Mouse (Mus musculus) lung, embryonic 15.5 days (tissue): ENCODE measurements around the gene Klhl30. TPM values are rescaled to one million over a fixed set of nuclear protein-coding genes. Genes with fewer than 3 reads are reported as not detected.

ENCODE experiments used
- ATAC-seq: fragments of 200-750 bp; cut with Nextera tagmentation; 2 replicates; pipeline ENCODE4 v1.8.0; 2017; ENCODE audit warnings: moderate number of reproducible peaks, borderline replicate concordance; ENCODE audit not compliant: low FRiP score, low TSS enrichment; ENCODE audit errors: extremely low read depth
- H3K27ac ChIP-seq: fragments of 300-500 bp; sonication (generic); 2 replicates; pipeline ENCODE4 v1.5.1; 2015; ENCODE audit warnings: moderate library complexity, mild to moderate bottlenecking, inconsistent platforms
- H3K27me3 ChIP-seq: fragments of 300-500 bp; sonication (generic); 2 replicates; pipeline ENCODE4 v1.6.1; 2015; ENCODE audit warnings: inconsistent platforms
- H3K36me3 ChIP-seq: fragments of 300-500 bp; sonication (generic); 2 replicates; pipeline ENCODE4 v1.6.1; 2015; ENCODE audit warnings: inconsistent platforms
- H3K4me1 ChIP-seq: fragments of 300-500 bp; sonication (generic); 2 replicates; pipeline ENCODE4 v1.6.1; 2015; ENCODE audit warnings: inconsistent platforms
- H3K4me2 ChIP-seq: fragments of 300-500 bp; sonication (generic); 2 replicates; pipeline ENCODE4 v1.6.1; 2015; ENCODE audit warnings: inconsistent platforms, mild to moderate bottlenecking, moderate library complexity
- H3K4me3 ChIP-seq: fragments of 300-500 bp; sonication (generic); 2 replicates; pipeline ENCODE4 v1.5.1; 2015; ENCODE audit warnings: mild to moderate bottlenecking, inconsistent platforms
- H3K9ac ChIP-seq: fragments of 300-500 bp; sonication (generic); 2 replicates; pipeline ENCODE4 v1.6.1; 2015; ENCODE audit warnings: inconsistent platforms
- H3K9me3 ChIP-seq: fragments of 300-500 bp; sonication (generic); 2 replicates; pipeline ENCODE4 v1.6.1; 2016; ENCODE audit warnings: inconsistent platforms
- WGBS: fragments of 180-500 bp; shearing (Covaris S2); methylation state at CpG from one replicate; pipeline ENCODE4 v1.1.7; 2015; 5-methylcytosine and 5-hydroxymethylcytosine counted together
- polyA plus RNA-seq: library from polyadenylated mRNA; unstranded; fragments of >200 nt; fragmentation: Nextera tagmentation; extraction: Ambion mirVana; gene quantifications from 2 replicates; pipeline ENCODE4 v1.2.1, GENCODE M21; 2015

The Klhl30 gene
- polyA plus RNA-seq, 1 experiment from 2014 or later = 2.3 TPM

DNA sequence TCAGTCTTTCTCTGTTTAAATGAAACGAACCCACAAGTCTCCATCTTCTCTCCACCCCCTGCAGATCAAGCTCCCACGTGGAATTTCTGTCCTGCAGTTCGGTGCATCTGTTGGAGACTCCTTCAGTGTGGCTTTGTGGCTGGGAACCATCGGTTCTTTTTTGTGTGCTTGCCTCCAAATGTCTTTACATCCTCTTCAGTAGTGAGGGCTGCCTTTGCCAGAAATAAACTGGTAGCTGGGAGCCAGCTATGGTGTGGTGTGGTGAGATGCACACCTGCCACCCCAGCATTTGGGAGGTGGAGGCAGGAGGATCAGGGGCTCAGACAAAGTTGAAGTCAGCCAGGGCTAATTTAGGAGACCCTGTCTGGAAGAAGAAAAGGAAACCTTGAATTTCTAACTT lies 18.7 kb upstream of the Klhl30 start:
- ATAC-seq = no peak
- Histone ChIP-seq H3K9me3 (no peaks in the 10 kb centered on the region), H3K4me3 (no peak overlapping the region), H3K4me1 (no peaks in the 10 kb centered on the region), H3K27ac (no peak overlapping the region), H3K4me2 (no peak overlapping the region), H3K27me3 (no peaks in the 10 kb centered on the region), H3K36me3 (no peaks in the 10 kb centered on the region), H3K9ac (no peak overlapping the region)
- 58% methylated on average over 4 of the region's 4 CpGs for WGBS

DNA sequence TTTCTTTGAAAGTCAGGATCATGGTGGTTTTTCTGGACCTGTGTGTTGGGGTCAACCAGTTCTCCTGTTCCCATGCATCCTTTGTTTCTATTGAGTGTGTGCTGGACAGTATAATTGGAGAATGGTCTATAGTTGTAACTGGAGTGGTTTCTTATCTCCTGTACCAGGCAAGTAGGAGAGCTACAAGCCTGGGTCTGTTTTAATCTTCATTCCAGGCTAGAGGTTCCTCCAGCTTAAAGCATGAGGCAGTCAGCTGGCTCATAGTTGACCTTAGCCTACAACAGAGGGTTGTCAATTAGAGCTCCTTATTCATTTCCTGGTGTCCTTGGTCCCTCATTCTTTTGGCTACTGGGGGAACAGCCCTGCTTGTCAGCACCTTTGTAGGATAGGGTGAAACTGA lies 17.2 kb upstream of the Klhl30 start:
- H3K4me1 ChIP-seq = no peaks in the 10 kb centered on the region
- H3K9ac ChIP-seq = no peak overlapping the region
- H3K27me3 ChIP-seq = no peaks in the 10 kb centered on the region
- no peaks in the 10 kb centered on the region for H3K9me3 ChIP-seq
- H3K27ac ChIP-seq = no peak overlapping the region
- no peaks in the 10 kb centered on the region for H3K36me3 ChIP-seq
- H3K4me2 ChIP-seq = no peak overlapping the region
- no peak for ATAC-seq
- H3K4me3 ChIP-seq = no peak overlapping the region

DNA sequence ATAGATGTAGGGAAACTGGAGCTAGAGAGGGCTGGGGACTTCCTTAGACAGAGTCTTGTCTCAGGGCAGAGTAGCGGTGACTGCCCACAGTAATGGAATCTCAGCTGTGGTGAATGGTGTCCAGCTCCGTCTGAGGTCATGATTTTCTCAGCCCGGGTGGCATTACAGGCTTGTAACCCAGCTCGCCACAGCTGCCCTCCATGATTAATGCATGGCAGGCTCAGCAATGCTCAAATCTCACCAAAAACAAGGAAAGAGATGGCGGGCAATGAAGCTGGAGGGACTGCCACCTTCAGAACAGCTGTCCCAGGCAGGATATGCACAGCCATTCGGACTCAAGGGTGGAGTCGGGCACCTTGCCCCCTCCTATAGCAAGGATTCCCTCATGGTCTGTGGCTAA lies 13.5 kb upstream of the Klhl30 start:
- peaks cover 14% of the 10 kb centered on the region; the same call in 1 of the 2 replicates for H3K27me3 ChIP-seq
- WGBS = 80% methylated on average over 7 of the region's 7 CpGs

DNA sequence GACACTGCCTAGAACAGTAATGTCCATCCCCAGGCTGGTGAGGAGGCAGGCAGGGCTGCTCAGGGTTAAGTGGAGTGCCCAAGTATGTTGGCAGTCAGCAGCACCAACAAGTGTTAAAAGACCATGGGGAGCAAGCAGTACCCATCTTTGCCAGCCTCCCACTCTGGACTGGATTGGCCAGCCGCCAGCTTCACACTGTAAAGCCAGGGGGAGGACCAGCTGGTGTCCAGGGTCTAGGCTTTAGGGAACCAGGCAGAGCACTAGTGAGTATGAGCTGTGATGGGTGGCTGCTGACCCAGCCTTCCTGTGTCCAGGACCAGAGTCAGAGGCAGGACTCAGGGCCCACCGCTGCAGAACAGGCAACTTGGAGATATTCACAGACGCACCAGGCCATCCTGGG lies 6.8 kb upstream of the Klhl30 start:
- peaks cover 14% of the 10 kb centered on the region for H3K4me1 ChIP-seq
- no peak overlapping the region for H3K27ac ChIP-seq
- no peak overlapping the region for H3K4me3 ChIP-seq
- WGBS = 68% methylated on average over 3 of the region's 3 CpGs
- H3K9me3 ChIP-seq = no peaks in the 10 kb centered on the region
- no peak overlapping the region for H3K9ac ChIP-seq
- H3K4me2 ChIP-seq = no peak overlapping the region
- no peak for ATAC-seq
- H3K27me3 ChIP-seq = peaks cover 59% of the 10 kb centered on the region
- no peaks in the 10 kb centered on the region for H3K36me3 ChIP-seq

More for the DNA sequence above, 13.5 kb upstream of the Klhl30 start:
- Histone ChIP-seq H3K4me3 (no peak overlapping the region), H3K4me2 (no peak overlapping the region), H3K36me3 (no peaks in the 10 kb centered on the region), H3K4me1 (no peaks in the 10 kb centered on the region), H3K27ac (no peak overlapping the region), H3K9me3 (no peaks in the 10 kb centered on the region), H3K9ac (no peak overlapping the region)
- no peak for ATAC-seq

DNA sequence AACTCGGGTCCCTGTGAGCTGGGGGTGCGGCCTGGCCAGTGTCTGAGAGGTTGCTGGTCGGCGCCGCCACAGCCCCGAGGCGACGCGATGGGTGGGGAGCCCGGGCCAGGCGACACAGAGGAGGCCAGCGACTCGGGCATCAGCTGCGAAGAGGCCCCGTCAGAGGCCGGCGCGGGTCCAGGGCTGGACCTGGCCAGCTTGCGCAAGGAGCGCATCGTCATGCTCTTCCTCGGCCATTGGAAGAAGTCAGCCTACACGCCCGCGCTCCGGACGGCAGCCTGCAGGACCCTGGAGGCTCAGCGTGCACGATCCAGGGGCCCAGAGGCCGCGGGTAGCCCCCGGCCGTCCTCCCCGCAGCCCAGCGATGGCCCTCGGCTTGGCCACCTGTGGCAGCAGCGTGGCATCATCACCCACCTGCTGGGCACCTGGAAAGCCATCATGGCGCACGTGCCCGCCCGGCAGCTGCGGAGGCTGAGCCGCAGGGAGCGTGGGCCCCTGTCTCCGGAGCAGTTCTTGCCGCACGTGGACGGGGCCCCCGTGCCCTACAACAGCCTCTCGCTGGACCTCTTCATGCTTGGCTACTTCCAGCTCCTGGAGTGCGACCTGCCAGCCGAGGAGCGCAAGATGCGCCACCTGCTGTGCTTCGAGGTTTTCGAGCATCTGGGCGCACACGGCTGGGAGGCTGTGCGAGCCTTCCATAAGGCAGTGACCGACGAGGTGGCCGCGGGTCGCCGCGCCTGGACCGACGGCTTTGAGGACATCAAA lies 5.7 kb upstream of the Klhl30 start:
- H3K4me1 ChIP-seq = peaks cover 14% of the 10 kb centered on the region

DNA sequence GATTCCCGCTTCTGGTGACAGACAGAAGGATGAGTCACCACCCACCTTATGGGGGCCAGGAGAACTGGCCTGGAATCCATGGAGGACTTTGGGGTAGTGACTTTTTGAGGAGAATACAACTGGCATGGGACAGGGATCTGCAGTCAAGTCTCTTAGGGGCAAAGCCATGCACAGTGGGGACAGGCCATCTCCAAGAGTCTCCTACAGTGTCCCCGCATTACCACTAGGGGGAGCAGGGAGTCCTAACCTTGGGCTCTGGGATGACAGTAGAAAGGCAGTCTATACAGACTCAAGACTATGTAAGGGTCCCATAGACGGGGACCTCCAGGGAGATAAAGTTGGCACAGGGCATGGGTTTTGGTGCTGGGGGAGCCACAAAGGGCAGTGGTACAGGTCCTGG lies 3.9 kb upstream of the Klhl30 start:
- no peak overlapping the region for H3K4me3 ChIP-seq
- no peak overlapping the region for H3K27ac ChIP-seq
- ATAC-seq = no peak; the same call in 1 of the 2 replicates
- peaks cover 14% of the 10 kb centered on the region for H3K4me1 ChIP-seq
- peaks cover 50% of the 10 kb centered on the region for H3K27me3 ChIP-seq
- no peak overlapping the region for H3K4me2 ChIP-seq
- H3K36me3 ChIP-seq = no peaks in the 10 kb centered on the region
- H3K9ac ChIP-seq = no peak overlapping the region
- 33% methylated on average over 3 of the region's 3 CpGs for WGBS
- H3K9me3 ChIP-seq = no peaks in the 10 kb centered on the region

More for the DNA sequence above, 5.7 kb upstream of the Klhl30 start:
- no peaks in the 10 kb centered on the region for H3K9me3 ChIP-seq
- H3K4me2 ChIP-seq = peak overlapping the region; percentile 44
- no peak for ATAC-seq
- no peaks in the 10 kb centered on the region for H3K36me3 ChIP-seq
- H3K27ac ChIP-seq = no peak overlapping the region
- peaks cover 59% of the 10 kb centered on the region for H3K27me3 ChIP-seq
- 2% methylated on average over 68 of the region's 68 CpGs for WGBS
- H3K9ac ChIP-seq = no peak overlapping the region
- H3K4me3 ChIP-seq = peak overlapping the region; percentile 17

DNA sequence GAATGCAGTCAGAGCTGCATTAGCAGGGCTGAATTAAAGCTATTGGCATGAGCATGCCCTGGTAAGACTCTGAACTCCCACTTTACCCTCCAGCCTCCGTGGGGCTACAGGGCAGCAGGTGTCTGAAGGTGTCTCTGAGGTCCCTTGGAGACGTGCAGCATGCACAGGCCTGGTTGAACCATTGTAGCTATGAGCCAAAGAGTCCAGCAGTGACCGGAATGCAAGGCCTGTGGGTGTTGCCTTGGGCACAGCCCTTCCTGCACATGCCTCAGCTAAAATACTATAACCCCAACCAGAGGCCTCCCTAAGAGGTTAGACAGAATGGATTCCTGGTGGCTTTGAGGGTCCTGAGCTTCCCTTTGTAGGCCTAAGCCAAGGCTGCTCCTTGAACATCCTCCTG lies 433 bp downstream of the Klhl30 start:
- H3K4me1 ChIP-seq = no peaks in the 10 kb centered on the region
- no peak for ATAC-seq
- H3K27ac ChIP-seq = no peak overlapping the region
- peaks cover 6% of the 10 kb centered on the region for H3K27me3 ChIP-seq
- no peaks in the 10 kb centered on the region for H3K9me3 ChIP-seq
- H3K36me3 ChIP-seq = no peaks in the 10 kb centered on the region
- H3K4me2 ChIP-seq = no peak overlapping the region
- no peak overlapping the region for H3K9ac ChIP-seq
- 69% methylated on average over 3 of the region's 3 CpGs for WGBS
- no peak overlapping the region for H3K4me3 ChIP-seq

DNA sequence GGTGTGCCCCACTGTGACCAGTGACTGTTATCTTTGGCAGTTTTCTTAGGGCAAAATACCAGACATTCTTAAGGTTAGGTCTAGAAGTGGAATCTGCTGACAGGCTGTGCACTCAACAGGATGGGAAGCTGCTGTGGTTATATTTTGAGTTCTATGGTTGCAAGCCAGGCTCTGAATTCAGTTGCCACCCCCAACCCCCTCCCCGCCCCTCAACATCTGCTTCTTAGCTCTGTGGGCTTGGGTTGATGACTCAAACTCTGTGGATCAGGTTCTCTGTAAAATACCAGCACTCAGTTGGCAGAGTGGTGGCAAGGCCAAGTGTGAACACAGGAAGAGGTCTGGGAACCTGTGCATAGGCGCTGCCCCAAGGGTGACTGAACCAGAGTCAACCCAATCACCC lies 1.5 kb downstream of the Klhl30 start:
- Histone ChIP-seq H3K9me3 (no peaks in the 10 kb centered on the region), H3K36me3 (no peaks in the 10 kb centered on the region), H3K4me2 (no peak overlapping the region), H3K4me1 (no peaks in the 10 kb centered on the region), H3K9ac (no peak overlapping the region), H3K27me3 (no peaks in the 10 kb centered on the region), H3K27ac (no peak overlapping the region), H3K4me3 (no peak overlapping the region)
- ATAC-seq = no peak
- 83% methylated on average over 2 of the region's 2 CpGs for WGBS

DNA sequence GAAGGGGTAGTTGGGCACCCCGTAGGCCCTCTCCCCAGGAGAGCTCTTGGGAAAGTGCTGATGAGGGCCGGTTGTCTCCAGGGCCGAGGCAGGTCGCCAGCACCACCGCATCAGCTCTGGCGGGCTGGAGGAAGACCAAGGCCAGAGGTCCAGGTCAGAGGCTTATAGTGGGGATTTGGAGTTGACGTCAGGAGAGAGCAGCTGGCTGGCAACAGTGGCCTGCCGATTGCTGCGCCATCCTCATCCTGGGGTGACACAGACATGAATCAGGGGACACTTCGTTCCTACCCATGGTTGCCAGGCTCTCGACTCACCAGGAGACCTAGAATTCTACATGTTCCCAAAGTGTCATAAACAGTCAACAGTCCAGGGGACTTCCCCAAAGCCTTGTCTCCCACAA lies 5.3 kb downstream of the Klhl30 start:
- Histone ChIP-seq H3K9ac (no peak overlapping the region), H3K9me3 (no peaks in the 10 kb centered on the region), H3K4me2 (no peak overlapping the region), H3K27ac (no peak overlapping the region), H3K4me3 (no peak overlapping the region), H3K27me3 (no peaks in the 10 kb centered on the region), H3K4me1 (no peaks in the 10 kb centered on the region), H3K36me3 (no peaks in the 10 kb centered on the region)
- ATAC-seq = no peak
- WGBS = 76% methylated on average over 11 of the region's 11 CpGs

DNA sequence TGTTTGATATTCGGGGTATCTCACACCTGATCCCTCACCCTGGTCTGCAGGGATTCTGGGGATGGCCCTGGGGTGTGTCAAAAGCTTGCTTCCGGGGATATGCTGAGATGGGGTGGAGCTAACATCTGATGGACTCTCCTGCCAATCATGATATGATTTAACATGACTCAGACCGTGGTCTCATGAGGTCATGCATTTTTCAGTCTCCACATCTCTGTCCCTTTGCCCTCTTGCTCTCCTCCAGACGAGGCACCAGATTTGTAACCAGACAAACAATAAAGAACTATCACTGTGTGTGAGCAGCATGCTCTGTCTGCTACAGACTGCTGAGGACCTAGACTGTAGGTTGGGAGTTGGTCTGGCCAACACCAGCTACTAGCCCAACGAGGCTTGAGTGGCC lies 11.3 kb downstream of the Klhl30 start:
- peaks cover 17% of the 10 kb centered on the region for H3K4me1 ChIP-seq
- H3K4me3 ChIP-seq = no peak overlapping the region
- no peak for ATAC-seq
- H3K9me3 ChIP-seq = no peaks in the 10 kb centered on the region
- WGBS = 71% methylated on average over 5 of the region's 5 CpGs
- no peak overlapping the region for H3K9ac ChIP-seq
- no peaks in the 10 kb centered on the region for H3K36me3 ChIP-seq
- H3K27me3 ChIP-seq = no peaks in the 10 kb centered on the region; the same call in 1 of the 2 replicates
- H3K4me2 ChIP-seq = no peak overlapping the region
- H3K27ac ChIP-seq = no peak overlapping the region

DNA sequence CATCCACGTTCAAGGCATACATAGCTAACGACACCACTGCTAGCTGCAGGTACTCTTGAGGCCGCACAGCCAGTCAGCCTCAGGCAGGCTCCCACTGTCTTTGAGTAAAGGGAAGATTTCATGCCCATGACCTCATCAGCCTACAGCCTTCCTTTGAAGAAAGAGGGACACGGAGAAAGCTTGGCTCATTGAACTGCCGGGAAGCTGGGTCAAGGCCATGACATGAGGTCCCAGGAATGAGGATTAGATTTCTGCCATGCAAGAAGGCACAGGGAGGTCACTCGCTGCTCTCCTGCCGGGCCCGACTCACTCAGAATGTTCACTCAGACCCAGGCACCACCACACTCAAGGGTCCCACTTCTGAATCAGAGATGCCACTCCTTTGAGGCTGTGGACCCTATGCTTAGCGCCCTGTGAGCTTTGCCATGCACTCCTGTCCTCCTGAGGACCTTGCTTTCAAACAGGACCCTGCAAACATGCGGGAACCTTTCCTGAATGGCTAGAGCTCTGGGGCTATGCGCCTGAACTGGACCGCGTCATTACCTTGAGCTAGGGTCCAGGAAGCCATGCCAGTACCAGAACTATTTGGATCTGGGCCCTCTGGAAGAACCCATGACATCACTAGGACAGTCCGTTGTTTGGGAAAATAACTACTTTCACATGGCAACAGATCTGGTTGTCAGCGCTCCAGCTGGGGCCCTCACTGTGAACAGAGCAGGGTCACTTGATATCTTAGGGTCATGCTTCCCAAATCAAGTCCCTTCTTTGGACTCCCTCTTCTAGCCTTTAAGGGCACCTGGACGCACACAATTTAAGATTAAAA lies 14.2 kb downstream of the Klhl30 start:
- Histone ChIP-seq H3K4me1 (peaks cover 17% of the 10 kb centered on the region), H3K36me3 (no peaks in the 10 kb centered on the region), H3K27me3 (no peaks in the 10 kb centered on the region; the same call in 1 of the 2 replicates), H3K4me2 (no peak overlapping the region), H3K4me3 (no peak overlapping the region), H3K9ac (no peak overlapping the region), H3K27ac (no peak overlapping the region), H3K9me3 (no peaks in the 10 kb centered on the region)
- WGBS = 90% methylated on average over 16 of the region's 16 CpGs
- ATAC-seq = no peak

DNA sequence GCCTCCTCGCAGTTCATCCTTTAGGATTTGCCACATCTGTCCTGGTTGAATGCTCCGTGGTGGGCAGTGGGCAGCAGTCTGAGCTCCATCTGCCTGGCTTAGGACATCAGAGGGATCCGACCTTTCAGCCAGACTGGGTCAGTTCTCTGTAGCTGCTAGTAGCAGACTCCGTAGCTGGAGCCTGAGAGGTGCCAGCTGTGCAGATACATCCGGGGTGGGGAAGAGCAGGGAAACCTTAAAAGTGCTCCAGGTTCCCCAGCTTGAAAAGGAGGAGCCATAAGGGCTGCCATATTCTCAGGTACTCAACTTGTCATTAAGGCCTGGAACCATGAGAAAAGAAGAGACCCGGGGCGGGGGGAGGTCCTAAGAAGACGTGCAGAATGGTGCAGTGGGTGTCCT lies 15.0 kb downstream of the Klhl30 start:
- peak overlapping the region; percentile 59 for H3K9ac ChIP-seq
- peaks cover 17% of the 10 kb centered on the region for H3K4me1 ChIP-seq
- H3K9me3 ChIP-seq = no peaks in the 10 kb centered on the region
- no peak overlapping the region for H3K27ac ChIP-seq
- peaks cover under 1% of the 10 kb centered on the region; the same call in 1 of the 2 replicates for H3K36me3 ChIP-seq
- H3K27me3 ChIP-seq = no peaks in the 10 kb centered on the region; the same call in 1 of the 2 replicates
- peak overlapping the region; percentile 99 for H3K4me2 ChIP-seq
- no peak for ATAC-seq
- 17% methylated on average over 8 of the region's 8 CpGs for WGBS
- peak overlapping the region; percentile 53 for H3K4me3 ChIP-seq
